Mouse (Mus musculus) lung, postnatal 4 days (tissue): ENCODE results near the gene Mlxip.

ENCODE experiments used
- DNase-seq, 2 experiments: peaks; one replicate each; pipeline ENCODE4 v3.0.0; 2021

The Mlxip gene

DNA sequence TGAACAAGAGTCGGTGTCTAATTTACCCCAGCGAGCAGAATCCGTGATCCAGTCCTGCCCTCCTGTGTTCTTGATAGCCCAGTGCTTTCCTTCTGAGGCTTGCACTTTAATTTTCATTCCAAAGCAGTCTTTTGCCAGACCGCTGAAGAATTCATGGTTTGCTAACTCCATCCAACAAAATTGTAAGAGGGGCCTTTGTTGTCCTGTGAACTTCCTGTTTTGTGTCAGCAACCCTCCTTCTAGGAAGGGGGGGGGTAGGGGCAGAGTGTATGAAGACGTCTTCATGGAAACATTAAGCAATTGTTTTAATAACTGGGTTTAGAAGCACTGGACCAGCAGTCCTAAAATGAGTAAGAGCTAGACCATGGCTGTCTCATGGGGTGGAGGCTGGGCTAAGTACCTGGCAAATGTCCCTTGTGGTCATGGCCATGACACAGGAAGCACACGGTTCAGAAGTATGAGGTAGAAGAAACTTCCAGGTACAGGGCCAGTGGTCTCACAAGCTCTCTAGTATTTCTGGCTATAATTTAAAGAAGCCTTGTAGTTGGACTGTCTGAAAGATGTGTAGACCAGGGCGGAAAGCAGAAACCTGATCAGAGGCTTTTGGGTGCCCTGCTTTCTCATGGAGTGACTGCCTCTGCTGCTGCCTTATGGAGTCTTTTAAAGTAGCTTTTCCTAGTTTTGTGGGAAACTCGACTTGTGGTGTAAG lies 41.6 kb downstream of the Mlxip start:
- DNase-seq, result peak; percentile 32 to 45

- DNase-seq, result peak in 1 of 2 experiments; percentile 68
Observed at GRCm38 (mm10) chr5:123436780-123437175, 42.2 kb downstream of the Mlxip start.

- DNase-seq, result no peak
Observed at GRCm38 (mm10) chr5:123438381-123438780, 43.8 kb downstream of the Mlxip start.

DNA sequence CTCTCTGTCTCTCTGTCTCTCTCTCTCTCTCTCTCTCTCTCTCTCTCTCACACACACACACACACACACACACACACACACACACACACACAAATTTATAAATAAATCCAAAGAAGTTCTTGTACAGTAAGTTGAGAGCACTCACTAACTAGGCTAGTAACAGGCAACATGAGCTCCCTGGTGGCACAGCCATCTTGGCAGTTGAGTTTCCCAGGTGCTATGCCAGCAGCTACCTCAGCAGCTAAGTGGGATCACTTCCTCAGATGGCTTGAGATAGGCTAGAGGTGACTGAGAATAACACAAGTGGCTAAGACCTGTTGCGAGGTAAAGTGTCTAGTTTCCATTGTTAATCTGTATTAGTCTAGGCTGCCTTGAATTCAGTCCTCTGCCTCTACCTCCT lies 44.7 kb downstream of the Mlxip start:
- no peak for DNase-seq

GRCm38 (mm10) chr5:123439941-123440340 lies 45.3 kb downstream of the Mlxip start:
- DNase-seq, result peak in 1 of 2 experiments; percentile 37

DNA sequence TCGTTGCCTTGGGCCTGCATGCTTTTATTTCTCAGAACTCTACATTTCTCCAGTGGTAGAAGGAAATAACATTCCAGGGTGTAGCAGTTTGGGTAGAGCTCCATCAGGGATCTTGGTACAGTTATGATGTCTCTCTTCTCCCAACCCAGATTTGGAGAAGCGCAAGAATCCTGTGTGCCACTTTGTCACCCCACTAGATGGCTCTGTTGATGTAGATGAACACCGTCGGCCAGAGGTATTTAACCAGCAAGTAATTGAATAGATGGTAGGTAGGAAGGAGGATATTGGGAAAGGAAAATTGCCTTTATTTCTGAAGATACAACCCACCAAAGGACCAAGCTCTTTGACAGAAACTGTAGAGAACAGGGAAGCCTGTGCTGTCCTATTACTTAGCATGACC lies 46.1 kb downstream of the Mlxip start:
- no peak for DNase-seq

DNA sequence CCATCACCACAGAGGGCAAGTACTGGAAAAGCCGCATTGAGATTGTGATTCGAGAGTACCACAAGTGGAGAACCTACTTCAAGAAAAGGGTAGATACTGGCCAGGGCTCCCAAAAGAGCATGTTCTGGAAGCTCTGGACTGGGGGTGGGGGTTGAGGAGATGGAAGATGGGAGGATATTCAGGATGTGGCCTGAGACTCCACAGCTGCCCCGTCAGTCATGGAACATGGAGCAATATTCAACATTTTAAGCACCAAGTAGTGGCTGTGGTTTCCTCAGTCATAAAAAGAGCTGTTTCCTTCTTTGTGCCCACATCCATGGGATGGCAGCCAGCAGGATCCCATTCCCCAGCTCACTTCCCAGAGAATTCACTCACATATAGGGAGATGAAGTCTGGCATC lies 47.7 kb downstream of the Mlxip start:
- no peak for DNase-seq

DNA sequence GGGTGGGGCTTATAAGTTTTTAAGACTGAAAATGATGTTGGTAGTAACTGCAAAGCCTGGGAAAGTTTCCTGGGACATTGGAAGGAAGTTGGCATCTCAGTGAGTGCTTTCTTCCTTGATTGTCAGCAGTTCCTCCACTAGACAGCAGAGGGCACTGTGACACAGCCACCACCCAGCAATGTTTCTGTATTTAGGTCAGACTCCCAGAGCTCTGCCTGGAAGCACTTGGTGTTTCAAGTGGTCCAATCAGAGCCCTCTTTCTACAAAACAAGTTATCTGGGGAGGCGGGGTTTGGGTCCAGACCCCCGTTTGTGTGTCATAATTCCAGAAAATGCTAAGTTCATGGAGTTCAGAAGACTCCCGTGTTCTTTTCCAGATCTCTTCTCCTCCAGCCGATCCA lies 49.5 kb downstream of the Mlxip start:
- peak; percentile 59 to 75 for DNase-seq

- DNase-seq, result no peak
Observed at GRCm38 (mm10) chr5:123444849-123445334, 50.3 kb downstream of the Mlxip start.

DNA sequence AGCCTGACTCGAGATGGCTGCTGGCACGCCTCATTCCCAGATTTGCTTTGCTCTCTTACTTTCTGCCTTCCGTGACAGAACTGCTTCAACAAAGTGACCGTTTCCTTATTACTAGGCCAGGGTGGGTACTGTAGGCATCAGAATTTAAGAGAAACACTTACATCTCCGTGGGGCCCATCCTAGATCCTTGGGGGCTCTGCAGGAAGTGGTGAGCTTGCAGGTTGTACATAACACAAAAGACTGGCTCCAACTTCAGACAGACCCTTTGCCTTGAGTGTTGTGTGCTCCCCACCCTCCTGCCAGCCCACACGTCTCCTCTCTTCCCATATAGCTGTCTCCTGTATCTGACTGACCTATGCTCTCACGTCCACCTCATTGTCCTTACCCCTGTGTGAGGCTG lies 57.3 kb downstream of the Mlxip start:
- DNase-seq, result no peak

DNA sequence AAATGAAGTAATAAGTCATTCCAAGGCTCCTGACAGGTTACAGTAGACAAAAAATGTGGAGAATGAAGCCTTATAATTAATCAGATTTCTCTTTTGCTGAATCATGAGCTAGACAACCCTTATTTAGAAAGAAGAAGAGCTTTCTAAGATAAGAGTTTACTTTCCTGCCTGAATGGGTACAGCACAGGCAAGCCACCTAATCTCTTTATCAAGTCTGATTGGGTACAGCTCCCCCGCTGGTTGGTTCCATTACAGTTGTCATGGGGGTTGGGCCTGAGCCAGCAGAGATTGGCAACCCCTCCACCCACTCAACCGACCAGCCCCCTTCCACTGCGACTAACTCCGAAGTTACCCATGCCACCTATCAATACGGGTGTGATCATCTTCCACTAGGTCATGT lies 66.8 kb downstream of the Mlxip start:
- DNase-seq, result no peak

- DNase-seq, result no peak
Observed at GRCm38 (mm10) chr5:123464638-123465037, 70.0 kb downstream of the Mlxip start.

DNA sequence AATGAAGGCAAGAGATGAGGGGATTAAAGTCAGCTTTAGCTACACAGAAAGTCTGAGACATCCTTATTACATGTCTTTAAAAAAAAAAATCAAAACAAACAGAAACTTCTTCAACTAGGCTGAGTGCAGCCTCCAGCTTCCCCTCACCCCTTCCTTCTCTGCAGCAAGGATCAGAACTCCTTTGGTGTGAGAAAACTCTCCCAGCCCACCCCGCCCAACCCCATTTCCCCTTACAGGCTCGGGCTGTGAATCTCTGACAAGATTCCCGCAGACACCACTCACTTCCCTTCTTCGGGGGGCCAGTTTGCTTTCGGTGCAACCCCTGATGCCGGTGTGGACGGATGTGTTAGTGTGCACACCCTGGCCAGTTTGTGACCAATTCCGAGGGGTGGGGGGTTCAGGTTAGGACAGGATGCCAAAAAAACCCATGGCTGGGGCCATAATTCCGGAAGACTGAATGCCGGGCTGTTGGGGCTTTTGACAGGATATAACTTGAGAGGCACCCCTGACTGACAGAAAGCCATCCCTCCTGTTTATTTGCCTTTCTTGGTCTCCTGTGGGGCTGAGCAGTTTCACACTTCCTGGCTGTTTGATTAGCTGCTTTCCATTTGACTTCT lies 76.3 kb downstream of the Mlxip start:
- DNase-seq, result no peak

DNA sequence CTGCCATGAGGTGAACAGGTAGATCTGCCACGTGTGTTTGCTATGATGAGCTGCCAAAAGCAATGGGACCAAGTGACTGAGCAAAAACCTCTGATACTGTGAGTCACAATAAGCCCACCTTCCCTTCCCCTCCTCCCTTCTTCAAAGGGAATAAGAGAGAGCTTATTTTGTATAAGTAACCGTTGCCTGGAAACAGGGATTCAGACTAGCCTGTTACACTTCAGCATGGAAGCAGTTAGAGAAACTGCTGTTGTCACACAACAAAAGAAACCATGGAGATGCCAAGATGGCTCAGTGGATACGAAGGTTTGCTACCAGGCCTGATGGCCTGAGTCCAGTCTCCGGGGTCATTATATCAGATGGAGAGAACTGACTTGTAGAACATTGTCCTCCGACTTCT lies 79.2 kb downstream of the Mlxip start:
- no peak for DNase-seq

DNA sequence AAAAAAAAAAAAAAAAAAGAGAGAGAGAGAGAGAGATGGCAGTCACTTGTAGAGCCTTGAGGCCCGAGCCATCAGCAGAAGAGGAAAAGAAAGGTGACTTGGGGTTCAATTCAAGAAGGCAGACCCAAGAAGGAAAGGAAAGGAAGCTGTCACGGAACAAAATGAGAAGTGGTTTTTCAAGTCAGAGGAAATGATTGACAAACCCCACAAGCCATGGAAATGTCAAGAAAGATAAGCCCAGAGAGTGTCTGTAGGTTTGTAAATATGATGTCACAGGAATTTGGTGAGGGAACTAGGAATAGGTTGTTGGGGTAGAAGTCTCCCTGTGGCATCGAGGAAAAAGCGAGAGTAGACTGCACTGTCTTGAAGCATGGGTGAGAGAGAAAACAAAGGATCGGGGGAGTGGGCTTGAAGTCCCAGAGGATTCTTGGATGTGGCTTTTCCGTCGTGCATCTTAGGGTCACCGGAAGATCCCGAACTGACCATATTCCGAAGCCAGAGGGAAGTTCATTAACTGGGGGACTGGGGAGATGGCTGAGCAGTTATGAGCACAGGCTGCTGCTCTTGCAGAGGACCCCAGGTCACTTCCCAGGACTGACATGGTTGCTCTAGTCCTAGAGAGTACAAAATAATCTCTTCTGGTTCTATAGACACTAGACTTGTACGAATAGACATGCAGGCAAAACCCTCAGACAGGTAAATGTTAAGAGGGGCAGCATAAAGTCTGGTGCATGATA lies 93.2 kb downstream of the Mlxip start:
- no peak for DNase-seq

DNA sequence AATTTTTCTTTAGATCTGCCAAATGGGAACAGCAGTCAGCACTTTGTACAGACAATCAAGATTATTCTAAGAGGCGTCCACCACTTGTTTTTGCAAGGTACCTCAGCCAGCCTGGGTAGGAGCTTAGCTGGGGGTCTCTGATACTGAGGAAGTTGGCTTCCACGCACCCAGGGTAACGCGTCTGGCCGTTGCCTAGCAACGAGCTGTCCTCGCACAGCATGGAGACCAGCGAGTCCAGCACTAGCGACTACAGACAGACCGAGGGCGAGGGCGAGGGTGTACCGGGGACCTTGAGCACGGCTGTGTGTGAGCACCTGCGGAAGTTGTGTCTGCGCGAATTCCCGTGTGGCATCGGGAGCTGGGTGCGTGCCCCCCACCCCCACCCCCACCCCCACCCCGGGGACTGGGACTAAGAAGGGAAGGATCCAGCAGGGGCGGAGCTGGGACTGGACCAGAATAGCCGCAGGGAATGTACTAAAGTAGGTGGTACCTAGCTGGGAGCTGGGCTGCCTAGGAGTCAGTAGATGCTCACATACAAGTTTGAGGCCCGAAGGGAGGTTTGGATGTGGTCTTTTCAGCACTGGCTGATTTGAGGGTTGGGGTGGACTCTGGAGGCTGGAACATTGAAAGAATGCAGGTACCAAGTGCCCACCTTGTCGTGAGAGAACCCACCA lies 94.7 kb downstream of the Mlxip start, which contains the start of the genes Lrrc43 and Il31:
TSS of gene Lrrc43 (plus strand) at position 194 of the 674 bp plus-strand sequence.
TSS of gene Il31 (minus strand) at position 378 of the 674 bp plus-strand sequence.
- DNase-seq, result no peak

- DNase-seq, result no peak
Observed at GRCm38 (mm10) chr5:123489935-123490334, 95.3 kb downstream of the Mlxip start.

- DNase-seq, result peak in 1 of 2 experiments; percentile 27
Observed at GRCm38 (mm10) chr5:123499717-123500116, 105.1 kb downstream of the Mlxip start.

DNA sequence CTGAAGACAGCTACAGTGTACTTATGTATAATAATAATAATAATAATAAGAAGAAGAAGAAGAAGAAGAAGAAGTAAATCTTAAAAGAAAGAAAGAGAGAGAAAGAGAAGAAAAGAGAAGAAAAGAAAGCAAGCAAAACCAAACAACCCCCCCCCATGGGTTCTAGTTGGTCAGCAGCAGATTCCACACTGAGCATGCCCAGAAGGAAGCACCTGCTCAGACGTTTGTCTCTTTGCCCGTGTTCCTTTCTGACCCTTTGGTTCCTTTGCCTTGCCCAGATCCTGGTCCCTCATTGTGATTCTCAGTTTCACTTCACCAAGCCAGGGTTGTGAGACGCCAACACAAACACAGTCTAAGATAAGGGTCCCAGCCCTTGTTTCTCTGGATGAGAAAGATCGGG lies 107.4 kb downstream of the Mlxip start:
- no peak for DNase-seq
